Mouse (Mus musculus) ZHBTc4 (cell line): ENCODE measurements around the gene Cirbp.

ENCODE experiments used
- DNase-seq: peaks from one replicate; pipeline ENCODE4 v3.0.0-alpha.2; 2011; ENCODE audit warnings: low read depth, low spot score

The Cirbp gene

DNA sequence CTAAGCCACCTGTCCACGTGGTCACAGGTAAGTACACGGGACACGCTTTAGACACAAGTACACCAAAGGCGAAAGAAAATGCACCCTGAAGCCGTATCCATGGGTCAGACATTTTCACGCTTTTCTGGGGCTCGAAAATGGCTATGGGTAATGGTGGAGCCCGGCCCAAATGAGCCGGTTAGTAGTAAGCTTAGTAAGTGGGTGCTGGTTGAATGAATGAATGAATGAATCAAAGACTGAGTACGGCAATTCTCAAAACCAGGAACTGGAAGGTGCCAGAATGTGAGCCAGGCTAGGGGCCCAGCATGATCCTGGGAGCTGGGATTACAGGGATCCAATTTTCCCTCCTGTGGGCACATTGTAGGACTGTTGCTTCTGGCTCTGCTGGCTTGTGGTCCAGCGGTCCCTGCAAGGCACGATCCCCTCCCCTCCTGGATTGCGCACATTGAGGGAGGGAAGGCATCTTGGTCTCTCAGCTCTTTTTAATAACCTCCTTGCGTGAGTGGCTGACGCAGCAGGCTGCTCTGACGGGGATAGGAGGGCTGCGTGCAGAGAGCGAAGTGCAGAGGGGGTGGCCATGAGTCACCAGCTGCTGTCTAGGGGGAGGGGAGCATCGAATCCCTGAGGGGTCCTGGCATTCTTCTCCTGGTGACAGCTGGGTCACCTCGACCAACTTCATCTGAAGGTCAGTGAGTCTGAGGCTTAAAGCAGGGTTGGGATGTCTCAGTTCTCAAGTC lies at the start of gene Cirbp:
Gene Cirbp, plus strand, starts transcription at position 594 of the 737 bp plus-strand sequence.
- no peak for DNase-seq

DNA sequence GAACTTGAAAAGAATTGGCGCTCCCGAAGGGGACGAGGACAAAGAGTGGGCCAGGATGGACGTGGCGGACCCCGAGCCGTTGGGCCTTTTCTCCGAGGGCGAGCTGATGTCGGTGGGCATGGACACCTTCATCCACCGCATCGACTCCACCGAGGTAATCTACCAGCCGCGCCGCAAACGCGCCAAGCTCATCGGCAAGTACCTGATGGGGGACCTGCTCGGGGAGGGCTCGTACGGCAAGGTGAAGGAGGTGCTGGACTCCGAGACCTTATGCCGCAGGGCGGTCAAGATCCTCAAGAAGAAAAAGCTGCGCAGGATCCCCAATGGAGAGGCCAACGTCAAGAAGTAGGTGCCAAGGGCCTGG lies 49.2 kb upstream of the Cirbp start:
- DNase-seq = no peak

GRCm38 (mm10) chr10:80116927-80117691 lies 48.7 kb upstream of the Cirbp start:
- DNase-seq = no peak

DNA sequence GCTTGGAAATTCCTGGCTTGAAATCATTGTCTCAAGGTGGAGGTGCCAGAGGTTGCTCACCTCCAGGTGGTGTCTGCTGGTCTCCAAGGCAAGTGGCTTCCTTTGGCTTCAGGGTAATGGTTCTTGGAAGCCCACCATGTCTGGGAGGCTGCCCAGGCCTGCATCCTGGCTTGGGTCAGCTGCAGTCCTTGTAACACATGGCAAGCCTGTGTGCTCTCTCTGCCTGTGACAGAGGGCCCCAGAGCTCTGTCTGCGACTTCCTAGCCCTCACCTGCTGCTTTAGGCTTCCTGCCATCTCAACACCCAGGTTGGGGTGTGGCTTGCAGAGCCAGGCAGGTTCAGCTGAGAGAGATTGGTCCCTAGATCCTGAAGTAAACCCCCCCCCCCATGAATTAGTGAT lies 48.0 kb upstream of the Cirbp start:
- no peak for DNase-seq

- no peak for DNase-seq
Observed at GRCm38 (mm10) chr10:80118552-80118951, 47.2 kb upstream of the Cirbp start.

GRCm38 (mm10) chr10:80120146-80120545 lies 45.6 kb upstream of the Cirbp start:
- DNase-seq = no peak

DNA sequence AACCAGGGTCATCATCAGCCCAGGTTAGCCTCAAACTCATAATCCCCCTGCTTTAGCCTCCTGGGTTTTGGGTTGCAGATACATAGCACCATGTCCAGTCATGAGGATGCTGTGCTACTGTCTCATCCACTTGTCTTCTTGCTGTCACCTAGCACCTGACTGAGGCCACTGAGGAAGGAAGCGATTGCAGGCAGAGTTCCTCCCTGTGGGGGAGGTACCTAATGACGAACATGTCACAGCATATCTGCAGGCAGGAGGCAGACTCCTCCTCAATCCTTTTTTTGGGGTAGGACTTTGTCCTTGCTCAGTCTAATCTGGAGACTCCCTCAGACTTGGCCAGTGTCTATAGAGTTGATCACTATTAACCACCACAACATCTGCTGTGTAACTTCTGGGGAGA lies 44.1 kb upstream of the Cirbp start:
- DNase-seq = no peak

GRCm38 (mm10) chr10:80123932-80124562 lies 41.7 kb upstream of the Cirbp start:
- no peak for DNase-seq

DNA sequence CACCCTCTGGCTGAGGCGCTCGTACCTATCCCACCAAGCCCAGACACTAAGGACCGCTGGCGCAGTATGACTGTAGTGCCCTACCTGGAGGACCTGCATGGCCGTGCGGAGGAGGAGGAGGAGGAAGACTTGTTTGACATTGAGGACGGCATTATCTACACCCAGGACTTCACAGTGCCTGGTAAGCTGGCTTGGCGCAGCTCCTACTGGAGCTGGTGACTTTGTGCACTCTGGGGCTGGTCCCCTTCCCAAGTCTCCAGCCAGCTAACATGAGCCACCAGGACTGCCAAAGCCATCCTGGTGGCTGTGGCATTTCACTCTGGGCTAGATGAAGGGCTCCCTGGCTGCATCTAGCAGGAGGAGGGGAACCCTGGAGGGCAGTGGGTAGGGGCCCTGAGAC lies 37.9 kb upstream of the Cirbp start:
- no peak for DNase-seq

GRCm38 (mm10) chr10:80129846-80130245 lies 35.9 kb upstream of the Cirbp start:
- no peak for DNase-seq

GRCm38 (mm10) chr10:80130403-80131031 lies 35.3 kb upstream of the Cirbp start:
- DNase-seq = no peak

DNA sequence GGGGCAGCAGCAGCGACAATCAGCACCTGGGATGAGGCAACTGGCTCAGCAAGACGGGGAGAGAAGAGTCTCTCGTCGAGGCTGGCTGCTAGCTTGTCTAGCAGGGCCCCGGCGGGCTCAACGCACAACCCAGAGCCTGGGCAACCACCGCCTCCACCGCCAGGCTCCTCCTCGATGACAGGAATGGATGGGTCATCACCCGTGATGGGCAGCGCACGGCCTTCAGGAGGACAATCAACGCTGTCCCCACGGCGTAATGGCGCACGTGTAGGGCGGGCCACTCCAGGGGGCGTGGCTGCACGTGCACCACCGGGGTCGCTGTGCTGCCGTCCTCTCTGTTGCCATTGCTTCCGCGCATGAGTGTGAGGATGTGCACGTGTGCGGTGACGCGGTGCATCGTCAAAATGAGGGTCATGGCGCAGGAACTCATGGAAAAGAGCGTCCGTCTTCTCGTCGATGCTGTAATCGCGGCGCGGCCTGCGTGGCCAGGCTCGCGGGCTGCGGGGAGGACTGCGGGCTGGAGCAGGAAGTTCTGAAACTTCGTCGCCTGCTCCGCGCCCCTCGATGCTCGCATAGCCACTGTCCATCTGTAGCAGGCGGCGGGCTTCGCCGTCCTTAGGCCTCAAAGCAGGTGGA lies 34.4 kb upstream of the Cirbp start:
- DNase-seq = peak; percentile 72

DNA sequence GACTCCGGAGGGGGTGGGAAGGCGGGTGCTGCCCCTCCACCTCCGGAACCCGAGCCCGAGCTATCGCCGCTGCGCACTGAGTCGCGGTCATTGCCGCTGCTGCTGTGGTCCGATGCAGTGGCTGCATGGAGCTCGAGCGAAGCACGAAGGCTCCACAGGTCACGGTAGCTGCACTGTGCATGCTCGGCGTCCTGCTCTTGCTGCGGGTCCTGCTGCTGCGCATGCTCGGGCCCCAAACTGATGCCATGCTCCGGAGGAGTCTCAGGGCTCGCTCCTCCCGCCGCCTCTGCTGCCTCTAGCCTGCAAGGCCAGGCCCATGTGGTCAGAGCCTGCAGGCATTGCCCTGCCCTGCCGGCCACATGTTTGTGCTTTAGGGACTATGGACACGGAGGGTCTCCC lies 33.8 kb upstream of the Cirbp start:
- peak; percentile 45 for DNase-seq

GRCm38 (mm10) chr10:80133226-80133849 lies 32.4 kb upstream of the Cirbp start:
- DNase-seq = no peak

- no peak for DNase-seq
Observed at GRCm38 (mm10) chr10:80134421-80134820, 31.4 kb upstream of the Cirbp start.

GRCm38 (mm10) chr10:80135161-80135560 lies 30.6 kb upstream of the Cirbp start:
- DNase-seq = no peak

GRCm38 (mm10) chr10:80135641-80136040 lies 30.1 kb upstream of the Cirbp start:
- DNase-seq = no peak

- no peak for DNase-seq
Observed at GRCm38 (mm10) chr10:80136179-80136951, 29.4 kb upstream of the Cirbp start.

DNA sequence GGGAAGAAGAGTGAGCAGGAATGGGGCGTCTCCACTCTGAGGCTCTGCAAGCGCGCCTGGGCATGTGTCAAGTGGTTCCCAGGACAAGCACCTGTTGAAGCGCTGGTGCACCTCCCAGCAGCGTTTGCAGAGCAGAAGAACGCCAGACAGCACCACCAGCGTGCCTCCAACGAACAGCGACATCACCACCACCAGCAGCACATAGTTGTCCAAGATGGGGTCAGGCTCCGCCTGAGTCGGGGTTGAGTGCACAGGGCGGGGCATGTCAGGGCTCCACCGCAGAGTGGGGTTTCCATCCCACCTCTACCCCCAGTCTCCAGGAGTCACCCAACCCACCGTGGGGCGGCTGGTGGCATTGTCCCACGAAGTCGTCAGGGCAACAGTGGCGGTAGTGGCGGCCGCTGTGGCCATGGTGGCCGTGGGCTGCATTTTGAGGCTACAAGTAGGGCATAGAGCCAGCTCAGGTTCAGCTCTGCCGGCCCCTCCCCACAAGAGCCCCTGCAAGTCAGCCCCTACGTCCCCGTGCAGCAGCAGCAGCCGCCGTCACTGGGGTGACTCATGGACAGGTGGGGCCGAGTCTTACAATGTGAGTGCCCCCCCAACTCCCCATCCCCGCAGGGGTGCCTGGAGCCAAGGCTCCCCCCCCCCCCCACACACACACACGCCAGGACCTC lies 28.7 kb upstream of the Cirbp start:
- DNase-seq = peak; percentile 57
